Mouse (Mus musculus): ENCODE results near the gene Dcun1d1.
A peak's percentile ranks its signal among the peaks of the same experiment; 100 is the strongest.

Dcun1d1 gene

GRCm38 (mm10) chr3:35937345-35937744, at the start of gene Dcun1d1:
Gene Dcun1d1, minus strand, starts transcription at chr3:35937445.
- no peak for DNase-seq (ENCODE audit: low spot score)

GRCm38 (mm10) chr3:35986266-35986665, 49.0 kb upstream of the Dcun1d1 start:
- DNase-seq (ENCODE audit: low spot score): no peak

GRCm38 (mm10) chr3:35973551-35973950, 36.3 kb upstream of the Dcun1d1 start:
- no peak for DNase-seq (ENCODE audit: low spot score)

GRCm38 (mm10) chr3:35972985-35973384, 35.7 kb upstream of the Dcun1d1 start:
- no peak for DNase-seq (ENCODE audit: low spot score)

GRCm38 (mm10) chr3:35971149-35971548, 33.9 kb upstream of the Dcun1d1 start:
- DNase-seq (ENCODE audit: low spot score): no peak

- DNase-seq (ENCODE audit: low spot score): no peak
Measured at GRCm38 (mm10) chr3:35970441-35970840, 33.2 kb upstream of the Dcun1d1 start.

GRCm38 (mm10) chr3:35967366-35967921, 30.2 kb upstream of the Dcun1d1 start:
- DNase-seq (ENCODE audit: low spot score): no peak

GRCm38 (mm10) chr3:35966493-35966892, 29.2 kb upstream of the Dcun1d1 start:
- DNase-seq (ENCODE audit: low spot score): no peak

- DNase-seq (ENCODE audit: low spot score): no peak
Measured at GRCm38 (mm10) chr3:35964928-35965327, 27.7 kb upstream of the Dcun1d1 start.

GRCm38 (mm10) chr3:35963921-35964320, 26.7 kb upstream of the Dcun1d1 start:
- DNase-seq (ENCODE audit: low spot score): no peak

- DNase-seq (ENCODE audit: low spot score): no peak
Measured at GRCm38 (mm10) chr3:35963401-35963800, 26.2 kb upstream of the Dcun1d1 start.

- DNase-seq (ENCODE audit: low spot score): no peak
Measured at GRCm38 (mm10) chr3:35962967-35963366, 25.7 kb upstream of the Dcun1d1 start.

- no peak for DNase-seq (ENCODE audit: low spot score)
Measured at GRCm38 (mm10) chr3:35957230-35957629, 20.0 kb upstream of the Dcun1d1 start.

- DNase-seq (ENCODE audit: low spot score): no peak
Measured at GRCm38 (mm10) chr3:35954901-35955575, 17.8 kb upstream of the Dcun1d1 start.

- DNase-seq (ENCODE audit: low spot score): no peak
Measured at GRCm38 (mm10) chr3:35953816-35954215, 16.6 kb upstream of the Dcun1d1 start.

GRCm38 (mm10) chr3:35953184-35953583, 15.9 kb upstream of the Dcun1d1 start:
- no peak for DNase-seq (ENCODE audit: low spot score)

GRCm38 (mm10) chr3:35948197-35948596, 11.0 kb upstream of the Dcun1d1 start:
- no peak for DNase-seq (ENCODE audit: low spot score)

GRCm38 (mm10) chr3:35940520-35941135, 3.4 kb upstream of the Dcun1d1 start:
- DNase-seq (ENCODE audit: low spot score): no peak

GRCm38 (mm10) chr3:35940047-35940446, 2.8 kb upstream of the Dcun1d1 start:
- DNase-seq (ENCODE audit: low spot score): no peak

- DNase-seq (ENCODE audit: low spot score): peak; percentile 41
Measured at GRCm38 (mm10) chr3:35933405-35933777, 3.9 kb downstream of the Dcun1d1 start.

GRCm38 (mm10) chr3:35932735-35933404, 4.4 kb downstream of the Dcun1d1 start:
- peak; percentile 73 for DNase-seq (ENCODE audit: low spot score)

GRCm38 (mm10) chr3:35931896-35932727, 5.1 kb downstream of the Dcun1d1 start:
- DNase-seq (ENCODE audit: low spot score): peak; percentile 54
